Mouse (Mus musculus) adrenal gland, postnatal 4 days (tissue): Measurements from ENCODE around the gene Retreg3. TPM values are rescaled to one million over a fixed set of nuclear protein-coding genes. Genes with fewer than 3 reads are reported as not detected.

Experiments
- DNase-seq, 2 experiments: peaks; one replicate each; pipeline ENCODE4 v3.0.0; 2021 to 2022; ENCODE audit warnings: low spot score in 2 of 2, mixed read lengths in 2 of 2
- total RNA-seq, 2 experiments: library from RNA; stranded (reverse); gene quantifications; 2 replicates each; pipeline ENCODE4 v1.2.3; 2021

The Retreg3 gene
- total RNA-seq, 2 experiments from 2014 or later: 51.8 to 52.6 TPM

- DNase-seq: no peak
These were observed 974 bp upstream of the Retreg3 start for GRCm38 (mm10) chr11:101120545-101121188.

- DNase-seq: no peak
These were observed 447 bp downstream of the Retreg3 start for GRCm38 (mm10) chr11:101119131-101119760.

GRCm38 (mm10) chr11:101118105-101118504, 1.6 kb downstream of the Retreg3 start:
- DNase-seq: no peak

- no peak for DNase-seq
These were observed 4.1 kb downstream of the Retreg3 start for GRCm38 (mm10) chr11:101115564-101115963.

GRCm38 (mm10) chr11:101112186-101112585, 7.5 kb downstream of the Retreg3 start:
- no peak for DNase-seq

GRCm38 (mm10) chr11:101111178-101111577, 8.5 kb downstream of the Retreg3 start:
- DNase-seq: no peak

GRCm38 (mm10) chr11:101110708-101111107, 9.0 kb downstream of the Retreg3 start:
- DNase-seq: no peak

- no peak for DNase-seq
These were observed 10.3 kb downstream of the Retreg3 start for GRCm38 (mm10) chr11:101109351-101109750.

GRCm38 (mm10) chr11:101103011-101103410, 16.7 kb downstream of the Retreg3 start:
- no peak for DNase-seq

- no peak for DNase-seq
These were observed 21.5 kb downstream of the Retreg3 start for GRCm38 (mm10) chr11:101098231-101098630.

GRCm38 (mm10) chr11:101095314-101096024, 24.2 kb downstream of the Retreg3 start, which contains the start of gene Psmc3ip:
TSS of gene Psmc3ip (minus strand) at chr11:101095436.
- DNase-seq: peak; percentile 72 to 87

- DNase-seq: no peak
These were observed 24.8 kb downstream of the Retreg3 start for GRCm38 (mm10) chr11:101094930-101095313.

GRCm38 (mm10) chr11:101089931-101090330, 29.8 kb downstream of the Retreg3 start:
- DNase-seq: no peak

- DNase-seq: no peak
These were observed 32.0 kb downstream of the Retreg3 start for GRCm38 (mm10) chr11:101087682-101088055.

GRCm38 (mm10) chr11:101086756-101087681, 32.7 kb downstream of the Retreg3 start, which contains the start of gene Mlx:
TSS of gene Mlx (plus strand) at chr11:101087277.
- peak; percentile 69 to 78 for DNase-seq

GRCm38 (mm10) chr11:101086323-101086674, 33.4 kb downstream of the Retreg3 start:
- no peak for DNase-seq

GRCm38 (mm10) chr11:101085617-101086322, 33.9 kb downstream of the Retreg3 start:
- no peak for DNase-seq

- no peak for DNase-seq
These were observed 34.9 kb downstream of the Retreg3 start for GRCm38 (mm10) chr11:101084811-101085210.

- DNase-seq: no peak
These were observed 35.4 kb downstream of the Retreg3 start for GRCm38 (mm10) chr11:101084246-101084645.

GRCm38 (mm10) chr11:101083083-101083697, 36.5 kb downstream of the Retreg3 start:
- no peak for DNase-seq
